Mouse (Mus musculus) layer of hippocampus, postnatal 36 days (tissue): ENCODE measurements around the gene Ppcdc. TPM values are rescaled to one million over a fixed set of nuclear protein-coding genes. Genes with fewer than 3 reads are reported as not detected.
"Not testable (repeated sequence)": the region's sequence is repeated elsewhere in the genome, so short reads cannot be mapped to it uniquely, and the experiment has no call there.

Source experiments
- DNase-seq, 2 experiments: peaks; one replicate each; pipeline ENCODE4 v3.0.0; 2022
- total RNA-seq, 2 experiments: library from RNA; stranded (reverse); gene quantifications; 2 replicates each; pipeline ENCODE4 v1.2.3; 2021

Gene Ppcdc
- total RNA-seq, 2 experiments from 2014 or later = 14.9 to 17.7 TPM

DNA sequence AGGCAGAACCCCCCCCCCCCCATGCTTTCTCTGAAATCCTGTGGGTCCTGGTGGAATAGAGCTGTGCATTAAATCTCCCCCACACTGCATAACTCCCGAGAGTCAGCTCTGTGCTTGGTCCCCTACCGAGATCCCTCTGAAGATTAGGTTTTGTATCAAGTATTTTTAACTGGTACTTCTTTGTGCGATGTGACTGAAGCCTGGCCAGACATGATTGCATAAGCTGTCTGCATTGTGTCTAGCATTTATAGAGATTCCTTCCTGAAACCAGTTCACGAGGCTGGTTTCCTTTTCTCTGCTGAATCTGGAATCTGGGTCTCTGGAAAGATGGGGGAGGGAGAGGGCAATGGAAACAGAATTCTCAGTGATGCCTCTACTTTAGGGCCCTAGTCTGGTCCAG, 11.5 kb downstream of the Ppcdc start:
- DNase-seq = no peak

DNA sequence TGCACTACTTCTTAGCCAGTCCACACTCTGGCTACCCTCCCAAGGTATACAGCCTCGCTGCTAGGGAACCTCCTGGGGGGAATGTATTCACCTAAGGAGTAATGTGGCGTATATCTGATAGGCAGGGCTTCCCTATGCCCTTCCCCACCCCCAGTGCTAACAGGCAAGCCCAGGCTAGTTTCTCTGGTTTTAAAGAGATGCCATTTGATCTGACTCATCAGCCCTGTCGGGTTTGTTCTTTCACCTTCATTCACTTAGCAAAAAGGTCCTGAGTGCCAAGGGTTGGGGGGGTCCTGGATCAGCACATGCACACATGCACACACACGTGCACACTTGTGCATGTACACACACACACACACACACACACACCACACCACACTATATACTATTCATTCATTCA, 12.0 kb downstream of the Ppcdc start:
- no peak for DNase-seq

DNA sequence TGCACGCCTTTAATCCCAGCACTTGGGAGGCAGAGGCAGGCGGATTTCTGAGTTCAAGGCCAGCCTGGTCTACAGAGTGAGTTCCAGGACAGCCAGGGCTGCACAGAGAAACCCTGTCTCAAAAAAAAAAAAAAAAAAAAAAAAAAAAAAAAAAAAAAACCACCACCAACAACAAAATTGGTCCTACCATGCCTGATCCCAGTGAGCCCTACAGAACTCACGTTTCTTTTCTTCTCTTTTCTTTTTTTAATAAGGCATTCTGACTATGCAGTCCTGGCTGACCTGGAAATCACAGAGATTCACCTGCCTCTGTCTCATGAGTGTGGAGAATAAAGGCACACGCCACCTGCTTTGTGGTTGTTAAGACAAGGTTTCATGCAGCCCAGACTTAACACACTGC, 12.8 kb downstream of the Ppcdc start:
- not testable (repeated sequence) for DNase-seq

DNA sequence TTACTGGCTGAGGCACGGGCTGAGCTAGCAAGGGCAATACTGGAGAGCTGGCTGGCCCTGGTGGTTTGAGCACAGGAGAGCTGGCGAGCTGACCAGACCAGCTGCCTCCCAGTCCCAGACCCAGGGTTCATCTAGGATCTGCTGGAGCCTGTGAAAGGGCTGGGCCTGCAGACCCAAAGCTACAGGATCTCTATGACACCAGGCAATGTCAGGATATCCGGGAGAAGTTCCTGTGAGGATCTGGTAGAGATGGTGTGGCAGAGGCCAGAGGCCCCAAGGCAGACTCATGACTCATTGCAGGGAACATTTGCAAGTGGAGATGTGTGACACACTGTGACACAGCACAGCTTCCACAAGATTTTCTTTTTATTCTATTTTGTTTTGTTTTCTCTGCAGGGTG, 14.8 kb downstream of the Ppcdc start:
- no peak for DNase-seq

DNA sequence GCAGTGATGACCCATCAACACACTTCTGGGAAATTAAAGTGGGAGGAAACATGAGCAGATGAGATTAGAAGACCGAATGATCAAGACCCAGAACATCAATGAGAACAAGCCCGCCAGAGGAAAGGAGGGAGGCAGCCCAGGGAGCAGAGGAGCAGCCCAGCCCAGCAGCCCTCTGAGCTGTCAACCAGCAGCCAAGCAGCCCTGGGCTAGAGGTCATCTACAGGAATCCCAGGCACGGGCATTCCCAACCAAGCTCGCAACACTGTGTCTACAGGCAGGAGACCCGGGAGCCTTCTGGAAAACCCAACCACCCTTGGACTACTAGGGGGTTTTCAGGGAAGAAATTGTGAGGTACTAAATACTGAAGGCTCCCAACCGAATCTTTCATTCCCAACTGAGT, 15.9 kb downstream of the Ppcdc start:
- DNase-seq = no peak

DNA sequence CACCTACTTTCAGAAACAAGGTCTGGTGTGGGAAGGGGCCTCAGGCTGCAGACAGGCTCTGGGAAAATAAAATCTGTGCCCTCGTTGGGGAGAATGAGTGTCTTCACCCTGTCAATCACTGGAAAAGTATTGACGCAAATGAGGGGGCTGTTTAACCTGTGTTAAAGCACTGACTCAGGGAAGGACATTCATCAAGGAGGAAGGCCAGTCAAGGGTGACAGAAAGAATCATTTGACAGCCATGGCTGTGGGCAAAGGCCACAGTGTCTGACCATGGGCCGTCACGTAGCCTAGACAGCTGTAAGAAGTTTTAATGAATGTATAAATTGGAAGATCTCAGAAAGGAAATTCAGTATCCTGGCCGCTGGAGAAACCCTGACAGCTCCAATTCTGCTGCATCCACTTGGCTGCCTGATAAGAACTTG, 18.2 kb downstream of the Ppcdc start:
- DNase-seq = no peak

DNA sequence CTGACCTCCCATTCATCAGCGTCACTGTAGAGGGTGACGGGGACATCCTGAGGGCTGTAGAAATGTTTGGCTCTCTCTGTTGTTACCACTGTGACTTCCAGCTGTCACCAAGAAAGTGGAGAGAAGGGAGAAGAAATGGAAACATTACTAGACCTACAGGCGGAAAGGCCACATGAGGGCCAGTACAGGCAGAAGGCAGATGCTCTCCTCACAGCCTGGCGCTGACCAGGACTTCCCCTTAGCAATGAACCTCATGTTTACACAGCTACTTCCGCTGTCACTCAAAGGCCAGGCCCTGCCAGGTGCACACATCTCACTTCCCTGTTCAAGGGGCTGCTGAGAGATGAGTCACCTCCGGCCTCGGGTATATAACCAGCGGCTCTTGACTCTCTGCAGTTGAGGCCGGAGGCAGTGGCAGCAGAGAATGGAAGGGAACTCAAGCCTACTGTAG, 18.8 kb downstream of the Ppcdc start:
- peak in 1 of 2 experiments; percentile 38 for DNase-seq

DNA sequence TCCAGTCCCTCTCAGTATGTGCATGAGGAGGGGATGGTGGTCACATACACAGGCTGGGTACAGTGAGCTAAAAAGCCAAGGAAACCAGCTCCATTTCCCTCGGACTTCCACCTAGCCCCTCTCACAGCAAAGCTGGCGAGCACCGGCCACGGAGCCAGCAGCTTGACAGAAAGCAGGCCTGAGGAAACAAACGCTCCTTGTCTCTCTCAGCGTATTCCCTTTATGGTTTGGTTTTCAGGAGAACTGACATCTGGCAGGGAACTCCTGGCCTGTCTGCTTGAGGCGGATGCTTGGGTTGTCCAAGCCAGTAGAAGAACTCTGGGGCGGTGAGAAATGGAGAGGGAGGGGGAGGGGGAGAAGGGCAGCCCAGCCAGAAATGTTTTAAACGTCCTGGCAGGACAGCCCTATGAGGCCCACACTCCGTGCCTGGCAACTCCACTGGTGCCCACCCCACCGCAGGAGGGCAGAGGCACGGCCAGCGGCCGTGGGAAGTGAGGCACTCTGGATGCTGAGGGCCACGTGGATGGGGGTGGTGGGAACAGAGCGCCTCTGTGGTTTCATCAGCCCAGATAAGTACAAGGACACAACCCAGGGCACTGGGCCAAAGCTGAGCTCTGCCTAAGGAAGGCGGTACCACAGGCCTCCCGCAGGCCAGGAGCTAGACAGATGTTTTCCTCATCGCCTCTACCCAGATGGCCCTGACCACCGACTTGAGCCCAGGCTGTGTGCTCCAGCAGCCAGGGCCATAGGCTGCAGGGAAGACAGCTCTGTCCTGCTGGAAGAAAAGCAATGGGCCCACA, 19.4 kb downstream of the Ppcdc start:
- DNase-seq = peak; percentile 84

DNA sequence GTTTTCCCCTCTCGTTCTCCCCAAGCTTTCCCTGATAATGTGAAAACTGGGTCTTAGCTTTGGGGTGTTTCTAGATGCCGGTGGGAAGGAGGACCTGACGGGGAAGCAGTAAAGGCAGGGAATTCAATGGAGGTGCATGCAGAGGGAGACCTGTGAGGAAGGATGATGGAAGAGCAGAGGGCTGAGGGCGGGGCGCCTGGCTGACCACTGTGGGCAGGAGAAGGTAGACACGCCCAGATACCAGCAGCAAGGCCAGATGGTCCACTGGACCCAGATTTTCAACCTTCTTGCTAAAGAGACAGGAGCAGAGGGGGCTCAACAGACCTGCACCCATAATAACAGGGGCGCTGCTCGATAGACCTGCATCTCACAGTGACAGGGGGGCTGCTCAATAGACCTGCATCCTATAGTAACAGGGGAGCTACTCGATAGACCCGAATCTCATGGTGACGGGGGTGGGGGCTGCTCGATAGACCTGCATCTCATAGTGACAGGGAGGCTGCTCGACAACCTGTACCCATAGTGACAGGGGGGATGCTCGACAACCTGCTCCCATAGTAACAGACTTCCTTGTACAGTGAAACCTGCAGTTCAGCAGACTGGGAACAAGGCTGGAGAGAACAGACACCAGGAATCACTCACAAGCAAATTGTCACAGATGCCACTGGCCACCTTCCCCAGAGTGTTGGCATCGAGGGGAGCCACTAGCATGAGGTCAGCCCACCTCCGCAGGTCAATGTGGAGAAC, 20.2 kb downstream of the Ppcdc start:
- DNase-seq = no peak

DNA sequence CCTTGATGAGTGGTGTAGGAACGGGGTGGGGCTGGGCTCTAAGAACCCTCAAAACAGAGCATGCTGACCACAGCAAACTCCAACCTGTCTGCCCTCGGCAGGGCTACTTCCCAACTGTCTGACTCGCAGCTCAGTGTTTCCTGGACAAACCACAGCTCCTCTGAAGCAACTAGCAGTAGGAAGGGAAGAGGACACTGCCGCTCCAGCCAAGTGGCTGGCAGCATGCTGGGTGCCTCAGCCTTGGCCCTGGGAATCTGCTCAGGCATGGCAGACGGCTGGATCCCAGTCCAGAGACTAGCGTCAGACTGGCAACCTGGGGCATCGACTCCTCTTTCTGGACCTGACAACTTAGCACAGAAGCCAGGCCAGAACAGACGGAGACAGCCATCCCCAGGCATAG, 22.6 kb downstream of the Ppcdc start:
- DNase-seq = no peak

DNA sequence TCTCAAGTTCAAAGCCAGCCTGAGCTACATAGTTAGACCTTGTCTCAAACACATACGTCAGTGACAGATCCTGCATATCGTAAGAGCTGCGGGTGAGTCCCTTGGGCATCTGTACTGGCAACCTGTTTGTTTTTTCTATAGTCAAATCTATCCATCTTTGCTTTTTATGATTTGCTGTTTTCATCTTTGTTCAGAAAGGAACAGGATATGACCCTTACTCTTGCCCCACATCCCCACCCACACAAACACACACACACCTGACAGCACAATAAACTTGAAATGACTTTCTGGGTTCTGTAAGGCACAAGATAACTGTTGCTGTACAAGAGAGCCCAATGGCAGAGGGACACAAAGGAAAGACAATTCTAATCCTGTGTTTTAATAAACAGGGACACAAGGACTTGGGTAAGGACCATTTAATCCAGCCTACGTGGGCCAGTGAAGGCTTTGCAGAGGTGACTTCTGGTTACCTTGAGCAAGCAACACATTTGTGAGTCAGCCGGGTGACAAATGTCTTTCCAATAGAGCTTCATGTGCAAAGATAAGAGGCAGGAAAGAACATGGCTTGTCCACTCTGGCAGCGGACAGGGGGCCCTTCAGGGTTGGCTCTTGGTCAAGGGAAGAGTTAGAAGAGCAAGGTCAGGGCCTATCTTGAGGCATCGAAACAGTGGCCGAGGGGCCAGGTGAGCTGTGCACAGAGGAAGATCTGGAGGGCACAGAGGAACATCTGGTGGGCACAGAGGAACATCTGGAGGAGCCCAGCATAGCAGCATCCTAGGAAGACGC, 32.6 kb downstream of the Ppcdc start:
- no peak for DNase-seq

DNA sequence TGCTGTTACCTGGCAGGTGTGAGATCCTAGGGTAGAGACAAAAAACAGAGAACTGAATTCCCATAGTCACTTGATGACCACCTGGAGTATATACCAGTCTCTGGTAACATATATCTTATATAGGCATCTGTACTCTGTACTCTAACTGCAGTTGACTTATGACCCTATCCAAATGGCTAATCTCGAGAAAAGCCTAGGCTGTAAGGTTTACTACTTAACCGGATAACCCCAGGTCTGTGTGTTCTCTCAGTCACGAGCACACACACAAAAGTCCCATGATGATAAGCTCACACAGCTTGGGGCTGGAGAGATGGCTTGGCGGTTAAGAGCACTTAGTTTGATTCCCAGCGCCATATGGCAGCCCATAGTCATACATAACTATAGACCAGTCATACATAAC, 33.5 kb downstream of the Ppcdc start:
- no peak for DNase-seq

DNA sequence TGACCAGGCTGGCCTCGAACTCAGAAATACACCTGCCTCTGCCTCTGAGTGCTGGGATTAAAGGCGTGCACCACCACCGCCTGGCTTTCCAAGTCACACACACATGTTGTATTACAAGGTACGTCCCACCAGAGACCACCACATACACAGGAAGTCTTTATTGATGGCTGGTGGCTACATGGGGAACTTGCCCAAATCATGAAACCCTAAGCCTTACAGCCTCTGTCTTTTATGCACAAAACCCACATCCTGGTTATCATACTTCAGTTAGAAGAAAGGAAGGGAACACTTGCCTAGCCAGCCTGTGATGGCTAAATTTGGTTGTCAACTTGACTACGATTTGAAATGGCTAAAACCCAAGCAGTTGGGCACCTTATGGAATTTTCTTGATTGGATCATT, 35.9 kb downstream of the Ppcdc start:
- DNase-seq = no peak

DNA sequence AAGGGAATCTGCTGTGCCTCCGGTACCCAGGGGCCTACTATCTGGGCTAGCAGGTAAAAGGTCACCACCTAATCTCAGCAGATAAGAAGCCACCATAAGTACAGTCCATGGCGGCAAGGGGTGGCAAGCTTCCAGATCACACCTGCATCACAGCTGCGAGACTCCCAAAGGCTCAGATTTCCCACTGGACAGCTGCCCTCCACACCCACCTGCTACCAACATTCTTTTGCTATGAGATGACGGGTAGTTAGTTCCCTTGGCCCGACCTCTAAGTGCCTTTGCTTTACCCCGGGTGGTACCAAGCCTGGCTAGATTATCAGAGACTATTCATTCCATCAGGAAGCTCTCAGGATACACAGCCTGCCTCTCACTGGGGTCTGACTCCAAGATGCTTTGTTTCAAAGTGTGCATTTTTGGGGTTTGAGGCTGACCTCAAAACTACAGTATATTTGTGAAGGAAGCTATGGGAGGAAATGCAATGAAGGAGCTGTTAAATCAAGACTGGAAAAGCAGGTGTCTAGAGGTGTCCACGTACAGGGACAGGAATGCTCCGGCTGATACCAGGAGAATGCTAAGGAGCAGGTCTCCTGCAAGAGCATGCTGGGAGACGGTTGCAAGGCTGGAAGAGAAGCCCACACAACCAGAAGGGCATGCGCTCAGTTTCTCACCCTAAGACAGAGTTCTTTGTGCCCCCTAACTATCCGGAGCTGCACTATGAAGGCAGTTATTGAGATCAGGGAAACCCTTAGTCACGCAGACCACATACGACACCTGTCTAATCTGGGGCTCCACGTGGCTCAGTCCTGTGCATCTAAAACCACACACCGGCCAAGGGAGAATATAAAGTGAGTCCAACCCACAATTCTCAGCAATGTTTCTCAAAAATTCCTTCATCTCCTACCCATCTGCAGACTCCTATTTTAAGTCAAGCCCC, 37.3 kb downstream of the Ppcdc start:
- DNase-seq = no peak

DNA sequence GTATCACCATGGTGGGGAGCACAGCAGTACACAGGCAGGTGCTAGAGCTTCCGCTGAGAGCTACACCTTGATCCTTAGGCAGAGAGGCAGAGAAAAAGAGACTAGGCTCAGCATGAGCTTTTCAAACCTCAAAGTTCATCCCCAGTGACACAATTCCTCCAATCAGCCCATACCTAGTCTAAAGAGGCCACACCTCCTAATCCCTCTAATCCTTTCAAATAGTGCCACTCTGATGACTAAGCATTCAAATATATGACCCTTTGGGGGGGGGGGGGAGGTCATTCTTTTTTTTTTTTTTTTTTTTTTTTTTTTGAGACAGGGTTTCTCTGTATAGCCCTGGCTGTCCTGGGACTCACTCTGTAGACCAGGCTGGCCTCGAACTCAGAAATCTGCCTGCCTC, 41.2 kb downstream of the Ppcdc start:
- DNase-seq = no peak

DNA sequence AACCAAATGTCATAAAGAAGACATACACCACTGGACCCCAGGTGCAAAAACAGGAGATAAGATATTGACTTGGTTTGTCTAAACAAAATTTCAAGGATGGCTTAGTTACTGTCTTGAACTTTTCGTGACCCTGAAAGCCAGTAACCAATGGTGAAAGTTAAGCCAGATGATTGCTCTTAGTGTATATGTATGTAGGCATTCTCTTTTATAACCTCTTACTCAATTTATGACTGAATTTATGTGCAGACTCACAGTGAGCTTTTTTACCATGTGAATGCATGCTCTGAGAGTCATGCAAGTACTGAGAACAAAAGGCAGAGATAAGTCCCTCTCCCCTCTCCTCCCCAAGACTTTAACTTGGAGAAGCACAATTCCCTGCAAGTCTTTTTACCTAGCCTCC, 47.0 kb downstream of the Ppcdc start:
- no peak for DNase-seq

DNA sequence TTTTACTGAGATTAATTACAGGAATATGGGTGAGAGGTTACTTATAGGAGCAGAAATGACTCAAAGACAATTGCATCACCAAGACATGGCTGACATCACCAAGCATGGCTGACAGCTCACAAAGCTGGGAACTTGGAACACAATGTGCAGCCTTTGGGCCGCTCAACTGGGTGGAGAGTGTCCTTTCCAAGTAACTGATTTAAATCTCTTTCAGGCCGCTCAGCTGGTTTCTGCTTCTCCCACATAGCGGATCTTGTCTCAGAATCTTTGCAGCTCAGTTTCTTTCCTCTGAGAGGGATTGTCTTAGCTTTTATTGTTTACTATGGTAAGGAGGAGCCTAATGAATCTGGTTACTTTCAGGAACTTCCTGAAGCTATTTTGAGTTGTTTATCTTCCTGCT, 49.1 kb downstream of the Ppcdc start:
- no peak for DNase-seq

DNA sequence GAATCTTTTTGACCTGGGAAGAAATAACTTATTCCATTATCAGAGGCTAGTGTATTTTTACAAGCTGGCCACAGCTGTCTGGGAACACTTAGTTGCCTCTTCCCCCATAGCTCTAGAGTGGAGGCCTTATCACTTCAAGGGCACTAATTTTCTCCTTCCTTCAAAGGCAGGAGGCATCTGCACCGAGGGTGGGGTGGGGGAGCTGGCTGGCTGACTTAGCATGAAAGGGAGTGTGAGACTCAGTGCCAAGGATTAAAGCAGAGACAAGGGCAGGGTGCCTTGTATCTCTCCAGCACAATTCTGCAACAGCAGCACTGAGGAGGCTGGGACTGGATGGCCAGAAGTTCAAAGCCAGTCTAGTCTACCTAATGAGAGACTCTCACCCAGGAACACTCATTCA, 50.8 kb downstream of the Ppcdc start:
- DNase-seq = no peak

DNA sequence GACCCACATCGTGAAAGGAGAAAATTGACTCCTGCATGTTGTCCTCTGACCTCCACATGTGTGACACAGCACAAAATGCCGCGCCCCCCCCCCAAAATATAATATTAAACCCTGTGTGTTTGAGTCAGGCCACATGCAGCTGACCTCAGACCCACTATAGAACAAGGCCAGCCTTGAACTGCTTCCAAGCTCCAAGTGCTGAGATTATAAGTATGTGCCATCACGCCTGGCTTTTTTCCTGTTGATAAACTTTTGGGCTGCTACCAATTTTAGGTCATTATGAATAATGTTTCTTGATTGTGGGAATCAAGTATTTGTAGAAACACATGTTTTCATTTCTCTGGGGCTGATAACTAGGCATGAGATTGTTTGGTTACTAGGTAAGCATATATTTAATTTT, 53.0 kb downstream of the Ppcdc start:
- no peak for DNase-seq

DNA sequence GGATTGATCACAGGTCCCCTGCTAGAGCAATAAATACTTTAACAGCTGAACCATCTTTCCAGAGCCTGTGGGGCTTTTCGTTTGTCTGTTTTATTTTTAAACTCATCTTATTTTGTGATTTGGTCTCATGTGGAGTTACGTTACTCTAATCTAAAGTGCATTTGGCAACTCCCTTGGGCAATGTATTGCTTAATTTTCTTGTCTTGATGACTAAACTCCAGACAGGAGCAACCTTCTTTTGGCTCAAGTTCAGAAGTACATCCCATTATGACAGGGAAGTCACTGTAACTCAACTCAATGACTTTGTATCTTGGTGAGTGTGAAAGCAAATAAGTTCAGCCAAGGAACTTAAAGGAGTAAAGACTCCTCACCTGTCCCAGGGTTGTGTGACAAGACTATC, 55.3 kb downstream of the Ppcdc start:
- no peak for DNase-seq

DNA sequence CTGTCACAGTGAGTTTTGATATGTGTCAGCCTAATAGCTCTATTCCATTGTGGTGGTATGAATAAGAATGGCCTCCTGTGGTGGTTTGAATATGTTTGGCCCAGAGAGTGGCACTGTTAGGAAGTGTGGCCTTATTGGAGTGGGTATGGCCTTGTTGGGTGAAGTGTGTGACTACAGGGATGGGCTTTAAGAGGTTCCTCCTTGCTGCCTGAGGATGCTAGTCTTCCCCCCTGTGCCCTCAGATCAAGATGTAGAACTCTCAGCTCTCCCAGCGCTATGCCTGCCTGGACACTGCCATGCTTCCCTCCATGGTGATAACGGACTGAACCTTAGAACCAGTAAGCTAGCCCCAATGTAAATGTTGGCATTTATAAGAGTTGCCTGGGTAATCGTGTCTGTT, 78.9 kb downstream of the Ppcdc start:
- DNase-seq = no peak
